Mouse (Mus musculus) hindbrain, embryonic 10.5 days (tissue): ENCODE results near the gene Ldb1. TPM values are rescaled to one million over a fixed set of nuclear protein-coding genes. Genes with fewer than 3 reads are reported as not detected.

Source experiments
- DNase-seq: peaks from one replicate; pipeline ENCODE4 v3.0.0-alpha.2; 2017; ENCODE audit warnings: low spot score
- H3K27ac ChIP-seq: fragments of 300-500 bp; sonication (generic); 2 replicates; pipeline ENCODE4 v1.5.1; 2016; ENCODE audit warnings: mild to moderate bottlenecking, moderate library complexity
- H3K27me3 ChIP-seq: fragments of 300-500 bp; sonication (generic); 2 replicates; pipeline ENCODE4 v1.6.1; 2016; ENCODE audit warnings: mild to moderate bottlenecking; ENCODE audit not compliant: poor library complexity, insufficient read depth, severe bottlenecking
- H3K36me3 ChIP-seq: fragments of 300-500 bp; sonication (generic); 2 replicates; pipeline ENCODE4 v1.6.1; 2016; ENCODE audit warnings: mild to moderate bottlenecking, moderate library complexity
- H3K4me1 ChIP-seq: fragments of 300-500 bp; sonication (generic); replicated peaks from 2 replicates; pipeline ENCODE4 v1.6.1; 2016; ENCODE audit warnings: mild to moderate bottlenecking
- H3K4me3 ChIP-seq: fragments of 300-500 bp; sonication (generic); 2 replicates; pipeline ENCODE4 v1.5.1; 2016; ENCODE audit warnings: mild to moderate bottlenecking, moderate library complexity
- H3K9me3 ChIP-seq: fragments of 300-500 bp; sonication (generic); 2 replicates; pipeline ENCODE4 v1.6.1; 2016; ENCODE audit warnings: mild to moderate bottlenecking, moderate library complexity
- WGBS: fragments of 180-500 bp; shearing (Covaris S2); methylation state at CpG from one replicate; pipeline ENCODE4 v1.1.7; 2016; 5-methylcytosine and 5-hydroxymethylcytosine counted together
- polyA plus RNA-seq: library from polyadenylated mRNA; unstranded; fragments of >200 nt; fragmentation: Nextera tagmentation; extraction: Ambion mirVana; gene quantifications from 2 replicates; pipeline ENCODE4 v1.2.1, GENCODE M21; 2016

Gene Ldb1
- polyA plus RNA-seq, 1 experiment from 2014 or later, result 111 TPM

GRCm38 (mm10) chr19:46031689-46032432, 13.2 kb downstream of the Ldb1 start:
- DNase-seq, result no peak
- Histone ChIP-seq H3K9me3 (peaks cover 6% of the 10 kb centered on the region), H3K4me1 (peaks cover 20% of the 10 kb centered on the region), H3K36me3 (peaks cover 79% of the 10 kb centered on the region), H3K27ac (no peak overlapping the region), H3K4me3 (no peak overlapping the region), H3K27me3 (no peaks in the 10 kb centered on the region)
- WGBS, result 74% methylated on average over 9 of the region's 9 CpGs

- Histone ChIP-seq H3K27me3 (no peaks in the 10 kb centered on the region), H3K9me3 (peaks cover 6% of the 10 kb centered on the region), H3K4me3 (no peak overlapping the region), H3K27ac (no peak overlapping the region), H3K4me1 (peaks cover 16% of the 10 kb centered on the region), H3K36me3 (peaks cover 64% of the 10 kb centered on the region)
- WGBS, result 95% methylated on average over 10 of the region's 10 CpGs
- DNase-seq, result no peak
Measured at GRCm38 (mm10) chr19:46030196-46030983, 14.6 kb downstream of the Ldb1 start.

- H3K4me1 ChIP-seq, result peaks cover 16% of the 10 kb centered on the region
- H3K36me3 ChIP-seq, result peaks cover 57% of the 10 kb centered on the region
- H3K4me3 ChIP-seq, result no peak overlapping the region
- no peaks in the 10 kb centered on the region for H3K27me3 ChIP-seq
- H3K27ac ChIP-seq, result no peak overlapping the region
- H3K9me3 ChIP-seq, result peaks cover 6% of the 10 kb centered on the region
- no peak for DNase-seq
- 96% methylated on average over 1 of the region's 1 CpGs for WGBS
Measured at GRCm38 (mm10) chr19:46029652-46030051, 15.4 kb downstream of the Ldb1 start.

- peaks cover 6% of the 10 kb centered on the region for H3K9me3 ChIP-seq
- peaks cover 14% of the 10 kb centered on the region for H3K4me1 ChIP-seq
- no peak overlapping the region for H3K4me3 ChIP-seq
- H3K27ac ChIP-seq, result no peak overlapping the region
- WGBS, result 73% methylated on average over 11 of the region's 11 CpGs
- H3K36me3 ChIP-seq, result peaks cover 49% of the 10 kb centered on the region
- no peaks in the 10 kb centered on the region for H3K27me3 ChIP-seq
- no peak for DNase-seq
Measured at GRCm38 (mm10) chr19:46028747-46029320, 16.2 kb downstream of the Ldb1 start.

GRCm38 (mm10) chr19:46026567-46026966, 18.4 kb downstream of the Ldb1 start:
- WGBS, result 78% methylated on average over 8 of the region's 8 CpGs
- no peak overlapping the region for H3K4me3 ChIP-seq

GRCm38 (mm10) chr19:46024959-46025358, 20.1 kb downstream of the Ldb1 start:
- no peak overlapping the region for H3K27ac ChIP-seq
- H3K27me3 ChIP-seq, result no peaks in the 10 kb centered on the region
- 78% methylated on average over 6 of the region's 6 CpGs for WGBS
- peaks cover 6% of the 10 kb centered on the region for H3K9me3 ChIP-seq
- H3K4me3 ChIP-seq, result no peak overlapping the region
- DNase-seq, result no peak
- peaks cover 10% of the 10 kb centered on the region for H3K4me1 ChIP-seq
- peaks cover 11% of the 10 kb centered on the region for H3K36me3 ChIP-seq

More at GRCm38 (mm10) chr19:46026567-46026966, 18.4 kb downstream of the Ldb1 start:
- peaks cover 6% of the 10 kb centered on the region for H3K9me3 ChIP-seq
- no peak overlapping the region for H3K27ac ChIP-seq
- H3K4me1 ChIP-seq, result peaks cover 10% of the 10 kb centered on the region
- H3K27me3 ChIP-seq, result no peaks in the 10 kb centered on the region
- no peak for DNase-seq
- H3K36me3 ChIP-seq, result peaks cover 26% of the 10 kb centered on the region

GRCm38 (mm10) chr19:46016023-46016422, 29.0 kb downstream of the Ldb1 start:
- DNase-seq, result no peak
- H3K36me3 ChIP-seq, result no peaks in the 10 kb centered on the region
- WGBS, result 88% methylated on average over 2 of the region's 2 CpGs
- H3K27me3 ChIP-seq, result no peaks in the 10 kb centered on the region
- no peak overlapping the region for H3K27ac ChIP-seq
- H3K4me1 ChIP-seq, result no peaks in the 10 kb centered on the region
- no peaks in the 10 kb centered on the region for H3K9me3 ChIP-seq
- H3K4me3 ChIP-seq, result no peak overlapping the region

GRCm38 (mm10) chr19:46014572-46015178, 30.3 kb downstream of the Ldb1 start:
- peak; percentile 89 for DNase-seq
- Histone ChIP-seq H3K9me3 (no peaks in the 10 kb centered on the region), H3K27ac (no peak overlapping the region), H3K27me3 (no peaks in the 10 kb centered on the region), H3K36me3 (no peaks in the 10 kb centered on the region), H3K4me1 (no peaks in the 10 kb centered on the region), H3K4me3 (no peak overlapping the region)
- WGBS, result 42% methylated on average over 12 of the region's 12 CpGs

GRCm38 (mm10) chr19:46005680-46006079, 39.3 kb downstream of the Ldb1 start:
- H3K27me3 ChIP-seq, result peaks cover 26% of the 10 kb centered on the region
- H3K4me3 ChIP-seq, result no peak overlapping the region
- H3K9me3 ChIP-seq, result no peaks in the 10 kb centered on the region
- no peak for DNase-seq
- peaks cover 9% of the 10 kb centered on the region for H3K36me3 ChIP-seq
- 89% methylated on average over 7 of the region's 7 CpGs for WGBS
- H3K27ac ChIP-seq, result no peak overlapping the region
- peaks cover 28% of the 10 kb centered on the region for H3K4me1 ChIP-seq

GRCm38 (mm10) chr19:46004814-46005466, 40.1 kb downstream of the Ldb1 start:
- H3K4me1 ChIP-seq, result peaks cover 28% of the 10 kb centered on the region
- peaks cover 26% of the 10 kb centered on the region for H3K27me3 ChIP-seq
- WGBS, result 68% methylated on average over 17 of the region's 17 CpGs
- DNase-seq, result no peak
- no peak overlapping the region for H3K4me3 ChIP-seq
- no peaks in the 10 kb centered on the region for H3K9me3 ChIP-seq
- peaks cover 9% of the 10 kb centered on the region for H3K36me3 ChIP-seq
- H3K27ac ChIP-seq, result no peak overlapping the region

- Histone ChIP-seq H3K4me3 (peak within 1 kb of the TSS; percentile 71), H3K4me1 (peaks cover 31% of the 10 kb centered on the region), H3K27me3 (peaks cover 26% of the 10 kb centered on the region), H3K9me3 (no peaks in the 10 kb centered on the region), H3K27ac (peak within 1 kb of the TSS; percentile 79), H3K36me3 (peaks cover 4% of the 10 kb centered on the region; the same call in 1 of the 2 replicates)
- WGBS, result 1% methylated on average over 70 of the region's 70 CpGs
- peak; percentile 73 for DNase-seq
Measured at GRCm38 (mm10) chr19:46003371-46004226, 41.4 kb downstream of the Ldb1 start, which contains the start of gene Hps6. TSS of gene Hps6 (plus strand) at chr19:46003508.
